Mouse (Mus musculus) midbrain, embryonic 11.5 days (tissue): ENCODE results near the gene Mlycd. TPM values are rescaled to one million over a fixed set of nuclear protein-coding genes. Genes with fewer than 3 reads are reported as not detected.

Experiments
- ATAC-seq: fragments of 200-750 bp; cut with Nextera tagmentation; 2 replicates; pipeline ENCODE4 v1.8.0; 2017; ENCODE audit warnings: moderate TSS enrichment, moderate library complexity; ENCODE audit not compliant: low FRiP score
- DNase-seq: peaks from one replicate; pipeline ENCODE4 v3.0.0; 2015; ENCODE audit warnings: low spot score; ENCODE audit errors: missing footprints
- H3K27ac ChIP-seq: fragments of 300-500 bp; sonication (generic); 2 replicates; pipeline ENCODE4 v1.5.1; 2014; ENCODE audit warnings: low read depth, low read length
- H3K27me3 ChIP-seq: fragments of 300-500 bp; sonication (generic); 2 replicates; pipeline ENCODE4 v1.6.1; 2014; ENCODE audit warnings: mild to moderate bottlenecking, low read length, moderate library complexity, mixed read lengths; ENCODE audit not compliant: control insufficient read depth, insufficient read depth
- H3K36me3 ChIP-seq: fragments of 300-500 bp; sonication (generic); 2 replicates; pipeline ENCODE4 v1.6.1; 2014; ENCODE audit warnings: mild to moderate bottlenecking, low read length, moderate library complexity, mixed read lengths; ENCODE audit not compliant: control insufficient read depth, insufficient read depth
- H3K4me1 ChIP-seq: fragments of 300-500 bp; sonication (generic); 2 replicates; pipeline ENCODE4 v1.6.1; 2014; ENCODE audit warnings: low read length; ENCODE audit not compliant: control insufficient read depth, insufficient read depth
- H3K4me2 ChIP-seq: fragments of 300-500 bp; sonication (generic); 2 replicates; pipeline ENCODE4 v1.6.1; 2014; ENCODE audit warnings: mild to moderate bottlenecking, moderate library complexity
- H3K4me3 ChIP-seq: fragments of 300-500 bp; sonication (generic); 2 replicates; pipeline ENCODE4 v1.5.1; 2014; ENCODE audit warnings: low read depth, low read length
- H3K9ac ChIP-seq: fragments of 300-500 bp; sonication (generic); 2 replicates; pipeline ENCODE4 v1.6.1; 2014; ENCODE audit warnings: low read length
- H3K9me3 ChIP-seq: fragments of 300-500 bp; sonication (generic); 2 replicates; pipeline ENCODE4 v1.6.1; 2016; ENCODE audit warnings: low read length; ENCODE audit not compliant: control insufficient read depth
- WGBS: fragments of 180-500 bp; shearing (Covaris S2); extraction: QIAGEN DNeasy Blood & Tissue Kit; methylation state at CpG from one replicate; pipeline ENCODE4 v1.1.7; 2014; 5-methylcytosine and 5-hydroxymethylcytosine counted together
- polyA plus RNA-seq: library from polyadenylated mRNA; unstranded; fragments of >200 nt; fragmentation: Nextera tagmentation; extraction: Ambion mirVana; gene quantifications from 2 replicates; pipeline ENCODE4 v1.2.1, GENCODE M21; 2014

Gene Mlycd
- polyA plus RNA-seq, 1 experiment from 2014 or later: 11.3 TPM

DNA sequence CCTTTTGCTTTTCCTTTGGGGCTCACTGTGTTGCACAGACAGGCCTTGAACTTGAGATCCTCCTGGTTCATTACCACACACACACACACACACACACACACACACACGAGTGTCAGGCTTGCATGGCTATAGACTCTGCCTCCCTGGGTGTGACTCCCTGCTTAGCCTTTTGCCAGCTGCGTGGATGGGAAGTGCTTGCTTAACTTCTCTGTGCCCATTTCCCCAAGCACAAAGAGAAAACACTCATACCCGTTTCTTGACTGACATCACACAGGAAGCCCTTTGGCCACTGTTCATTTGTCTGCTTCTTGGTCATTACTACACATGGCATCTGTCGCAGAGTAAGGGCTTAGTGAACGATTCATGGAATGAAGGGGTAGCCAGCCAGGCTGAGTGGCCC, 47.3 kb downstream of the Mlycd start:
- DNase-seq (no peak), ATAC-seq (no peak)
- H3K36me3 ChIP-seq: no peaks in the 10 kb centered on the region
- 73% methylated on average over 5 of the region's 5 CpGs for WGBS
- H3K9me3 ChIP-seq: no peaks in the 10 kb centered on the region
- no peak overlapping the region for H3K27ac ChIP-seq
- peaks cover 6% of the 10 kb centered on the region for H3K4me1 ChIP-seq
- H3K4me3 ChIP-seq: no peak overlapping the region
- no peak overlapping the region for H3K9ac ChIP-seq
- no peak overlapping the region for H3K4me2 ChIP-seq
- H3K27me3 ChIP-seq: peaks cover 4% of the 10 kb centered on the region; the same call in 1 of the 2 replicates

DNA sequence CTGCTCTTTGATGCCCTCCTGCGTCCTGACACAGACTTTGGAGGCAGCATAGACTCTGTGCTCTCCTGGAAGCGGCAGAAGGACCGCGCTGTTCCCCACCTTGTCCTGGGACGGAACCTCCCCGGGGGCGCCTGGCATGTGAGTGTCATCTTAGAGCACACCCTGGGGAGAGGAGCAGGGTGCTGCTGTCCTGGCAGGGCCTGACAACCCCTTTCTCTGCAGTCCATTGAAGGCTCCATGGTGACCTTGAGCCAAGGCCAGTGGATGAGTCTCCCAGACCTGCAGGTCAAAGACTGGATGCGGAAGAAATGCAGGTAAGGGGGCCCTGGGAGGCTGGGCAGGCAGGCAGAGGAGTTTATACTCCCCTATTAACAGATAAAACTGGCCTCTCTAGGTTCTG, 48.3 kb downstream of the Mlycd start:
- Histone ChIP-seq H3K9ac (no peak overlapping the region), H3K9me3 (no peaks in the 10 kb centered on the region), H3K36me3 (no peaks in the 10 kb centered on the region), H3K4me1 (peaks cover 7% of the 10 kb centered on the region; the same call in 1 of the 2 replicates), H3K4me3 (no peak overlapping the region), H3K27ac (no peak overlapping the region), H3K4me2 (no peak overlapping the region), H3K27me3 (peaks cover 9% of the 10 kb centered on the region; the same call in 1 of the 2 replicates)
- DNase-seq: no peak
- no peak for ATAC-seq
- WGBS: 92% methylated on average over 8 of the region's 8 CpGs

GRCm38 (mm10) chr8:119446211-119446989, 51.7 kb downstream of the Mlycd start, which contains the start of gene Necab2:
Gene Necab2 (plus strand): TSS chr8:119446719.
- H3K4me2 ChIP-seq: peak within 1 kb of the TSS; percentile 90
- 2% methylated on average over 32 of the region's 52 CpGs for WGBS
- no peak within 1 kb of the TSS for H3K27ac ChIP-seq
- H3K4me3 ChIP-seq: peak within 1 kb of the TSS; percentile 59
- DNase-seq (peak; percentile 99), ATAC-seq (peak; percentile 72)
- no peaks in the 10 kb centered on the region for H3K36me3 ChIP-seq
- peaks cover 7% of the 10 kb centered on the region; the same call in 1 of the 2 replicates for H3K4me1 ChIP-seq
- no peaks in the 10 kb centered on the region for H3K9me3 ChIP-seq
- peak within 1 kb of the TSS; percentile 78 for H3K9ac ChIP-seq
- H3K27me3 ChIP-seq: peaks cover 10% of the 10 kb centered on the region

- peak; percentile 73 for ATAC-seq
- Histone ChIP-seq H3K4me2 (peak overlapping the region; percentile 90), H3K4me3 (peak overlapping the region; percentile 59), H3K4me1 (peaks cover 7% of the 10 kb centered on the region; the same call in 1 of the 2 replicates), H3K9me3 (no peaks in the 10 kb centered on the region), H3K9ac (peak overlapping the region; percentile 78), H3K27ac (no peak overlapping the region), H3K27me3 (peaks cover 7% of the 10 kb centered on the region), H3K36me3 (no peaks in the 10 kb centered on the region)
- DNase-seq: peak; percentile 94
- under 1% methylated on average over 46 of the region's 80 CpGs for WGBS
These were observed 52.5 kb downstream of the Mlycd start for GRCm38 (mm10) chr8:119446990-119447780.

DNA sequence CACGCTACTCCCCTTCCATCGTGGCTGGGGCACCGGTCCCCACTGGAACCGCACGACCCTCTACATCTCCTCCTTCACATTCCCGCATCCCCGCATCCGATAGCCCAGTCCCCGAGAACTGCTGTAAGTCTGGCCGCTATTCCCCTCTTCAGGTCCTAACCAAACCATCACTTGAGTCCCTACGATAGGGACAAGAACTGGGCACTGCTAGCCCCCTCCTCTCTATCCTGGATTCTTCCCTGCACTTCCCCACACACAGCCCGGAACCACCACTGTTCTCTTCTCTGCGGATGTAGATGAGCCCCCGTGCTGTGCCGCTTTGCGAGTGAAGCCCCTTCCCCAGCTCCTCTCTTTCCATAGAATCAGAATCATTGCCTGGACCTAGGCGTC, 53.1 kb downstream of the Mlycd start:
- peak; percentile 12; the same call in 1 of the 2 replicates for ATAC-seq
- peak; percentile 92 for DNase-seq
- under 1% methylated on average over 17 of the region's 17 CpGs for WGBS

GRCm38 (mm10) chr8:119449627-119450026, 54.9 kb downstream of the Mlycd start:
- WGBS: 80% methylated on average over 12 of the region's 12 CpGs
- Histone ChIP-seq H3K27ac (no peak overlapping the region), H3K9ac (no peak overlapping the region), H3K36me3 (no peaks in the 10 kb centered on the region), H3K27me3 (peaks cover 7% of the 10 kb centered on the region), H3K4me2 (no peak overlapping the region), H3K4me1 (peaks cover 7% of the 10 kb centered on the region; the same call in 1 of the 2 replicates), H3K4me3 (no peak overlapping the region), H3K9me3 (no peaks in the 10 kb centered on the region)
- DNase-seq (no peak), ATAC-seq (no peak)

More for the DNA sequence above, 53.1 kb downstream of the Mlycd start:
- Histone ChIP-seq H3K27ac (no peak overlapping the region), H3K27me3 (peaks cover 7% of the 10 kb centered on the region), H3K4me2 (peak overlapping the region; percentile 90), H3K4me3 (peak overlapping the region; percentile 59), H3K9me3 (no peaks in the 10 kb centered on the region), H3K36me3 (no peaks in the 10 kb centered on the region), H3K4me1 (peaks cover 7% of the 10 kb centered on the region; the same call in 1 of the 2 replicates), H3K9ac (peak overlapping the region; percentile 78)

GRCm38 (mm10) chr8:119451131-119451530, 56.5 kb downstream of the Mlycd start:
- no peak for DNase-seq

DNA sequence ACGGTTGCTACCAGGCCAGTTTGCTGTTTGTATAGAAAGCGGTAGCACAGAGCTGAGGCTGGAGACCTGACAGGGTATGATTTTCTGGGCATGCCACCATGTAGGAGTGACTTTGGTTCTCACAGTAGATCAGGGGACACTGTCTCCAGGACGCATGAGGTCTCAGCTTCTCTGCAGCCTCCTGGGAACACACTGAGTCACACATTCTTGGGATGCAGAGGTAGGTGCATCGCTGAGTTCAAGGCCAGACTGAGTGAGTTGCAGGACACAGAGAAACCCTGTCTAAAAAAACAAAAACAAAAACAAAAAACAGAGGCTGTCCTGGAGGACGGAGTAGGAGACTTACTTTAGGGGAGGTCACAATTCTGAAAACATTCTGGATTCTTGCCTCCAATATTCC, 58.2 kb downstream of the Mlycd start:
- Histone ChIP-seq H3K9me3 (no peaks in the 10 kb centered on the region), H3K36me3 (no peaks in the 10 kb centered on the region), H3K27ac (no peak overlapping the region), H3K4me2 (no peak overlapping the region), H3K9ac (no peak overlapping the region), H3K27me3 (peaks cover 2% of the 10 kb centered on the region), H3K4me1 (no peaks in the 10 kb centered on the region), H3K4me3 (no peak overlapping the region)
- DNase-seq: no peak
- no peak for ATAC-seq
- WGBS: 90% methylated on average over 5 of the region's 5 CpGs

More at GRCm38 (mm10) chr8:119451131-119451530, 56.5 kb downstream of the Mlycd start:
- Histone ChIP-seq H3K9me3 (no peaks in the 10 kb centered on the region), H3K4me2 (no peak overlapping the region), H3K4me3 (no peak overlapping the region), H3K9ac (no peak overlapping the region), H3K4me1 (peaks cover 4% of the 10 kb centered on the region; the same call in 1 of the 2 replicates), H3K27ac (no peak overlapping the region), H3K36me3 (no peaks in the 10 kb centered on the region), H3K27me3 (peaks cover 7% of the 10 kb centered on the region)
- WGBS: 85% methylated on average over 4 of the region's 4 CpGs
- ATAC-seq: no peak

DNA sequence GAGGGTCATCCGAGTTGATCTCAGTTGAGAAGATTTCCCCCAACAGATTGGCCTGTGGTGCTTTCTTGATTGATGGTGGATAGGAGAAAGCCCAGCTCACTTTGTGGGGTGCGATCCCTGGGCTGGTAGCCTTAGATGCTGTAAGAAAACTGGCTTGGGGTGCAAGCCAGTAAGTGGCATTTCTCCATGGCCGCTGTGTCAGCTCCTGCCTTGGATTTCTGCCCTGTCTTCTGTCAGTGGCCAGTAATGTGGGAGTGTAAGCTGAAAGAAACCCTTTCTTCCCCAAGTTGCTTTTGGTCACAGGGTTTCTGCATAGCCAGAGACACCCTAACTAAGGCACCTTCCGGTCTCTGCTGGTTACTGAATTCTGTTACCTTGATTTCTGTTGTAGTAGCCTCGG, 61.4 kb downstream of the Mlycd start:
- no peak for ATAC-seq
- Histone ChIP-seq H3K4me3 (no peak overlapping the region), H3K27me3 (no peaks in the 10 kb centered on the region), H3K9ac (no peak overlapping the region), H3K27ac (no peak overlapping the region), H3K4me1 (no peaks in the 10 kb centered on the region), H3K36me3 (no peaks in the 10 kb centered on the region), H3K9me3 (no peaks in the 10 kb centered on the region), H3K4me2 (no peak overlapping the region)
- DNase-seq: no peak
- 92% methylated on average over 5 of the region's 5 CpGs for WGBS
